Mouse (Mus musculus): ENCODE data around the gene Gpr150.

DNA sequence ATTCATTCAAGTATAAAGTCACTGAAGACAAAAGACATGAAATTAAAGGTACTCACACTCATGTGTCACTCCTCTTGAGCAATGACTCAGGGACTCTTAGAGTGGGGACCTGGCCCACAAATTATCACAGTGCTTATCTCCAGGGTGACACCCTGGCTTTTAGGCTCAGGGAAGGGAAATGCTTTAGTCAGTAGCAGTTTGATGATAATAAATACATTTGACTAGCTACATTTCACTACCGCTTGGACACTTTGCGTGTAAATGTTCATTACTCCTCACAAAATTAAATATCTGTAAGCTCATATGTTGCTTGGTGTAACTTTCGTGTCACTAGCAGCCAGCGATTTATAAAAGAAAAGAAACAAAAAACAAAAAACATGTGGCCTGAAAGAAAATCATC, 39.3 kb downstream of the Gpr150 start:
- TF ChIP-seq POLR2A (IDR thresholded peaks at IDR 0.05; ENCODE audit: borderline replicate concordance, insufficient read depth, low read length) (no peak), CTCF (IDR thresholded peaks at IDR 0.05; ENCODE audit: borderline replicate concordance, insufficient read depth, low read depth, low read length) (no peak)

Measured in cerebellum, adult 2 months (tissue).